Mouse (Mus musculus) forebrain, embryonic 10.5 days (tissue): Measurements from ENCODE around the gene Olfr1270. TPM values are rescaled to one million over a fixed set of nuclear protein-coding genes. Genes with fewer than 3 reads are reported as not detected.
"Not testable (repeated sequence)": the region's sequence is repeated elsewhere in the genome, so short reads cannot be mapped to it uniquely, and the experiment has no call there.

Source experiments
- DNase-seq: peaks from one replicate; pipeline ENCODE4 v3.0.0-alpha.2; 2017; ENCODE audit warnings: low spot score; ENCODE audit errors: extremely low spot score
- H3K27ac ChIP-seq: fragments of 300-500 bp; sonication (generic); 2 replicates; pipeline ENCODE4 v1.5.1; 2016; ENCODE audit warnings: mild to moderate bottlenecking
- H3K27me3 ChIP-seq: fragments of 300-500 bp; sonication (generic); 2 replicates; pipeline ENCODE4 v1.6.1; 2016; ENCODE audit warnings: mild to moderate bottlenecking; ENCODE audit not compliant: poor library complexity, severe bottlenecking
- H3K36me3 ChIP-seq: fragments of 300-500 bp; sonication (generic); replicated peaks from 2 replicates; pipeline ENCODE4 v1.6.1; 2016; ENCODE audit warnings: mild to moderate bottlenecking, moderate library complexity
- H3K4me1 ChIP-seq: fragments of 300-500 bp; sonication (generic); 2 replicates; pipeline ENCODE4 v1.6.1; 2016
- H3K4me3 ChIP-seq: fragments of 300-500 bp; sonication (generic); 2 replicates; pipeline ENCODE4 v1.5.1; 2016; ENCODE audit warnings: mild to moderate bottlenecking, moderate library complexity
- H3K9me3 ChIP-seq: fragments of 300-500 bp; sonication (generic); 2 replicates; pipeline ENCODE4 v1.6.1; 2016; ENCODE audit warnings: mild to moderate bottlenecking, moderate library complexity
- WGBS: fragments of 180-500 bp; shearing (Covaris S2); methylation state at CpG from one replicate; pipeline ENCODE4 v1.1.7; 2016; 5-methylcytosine and 5-hydroxymethylcytosine counted together
- polyA plus RNA-seq: library from polyadenylated mRNA; unstranded; fragments of >200 nt; fragmentation: Nextera tagmentation; extraction: Ambion mirVana; gene quantifications from 2 replicates; pipeline ENCODE4 v1.2.1, GENCODE M21; 2016

Gene Olfr1270
- polyA plus RNA-seq, result not detected in 2 replicates

DNA sequence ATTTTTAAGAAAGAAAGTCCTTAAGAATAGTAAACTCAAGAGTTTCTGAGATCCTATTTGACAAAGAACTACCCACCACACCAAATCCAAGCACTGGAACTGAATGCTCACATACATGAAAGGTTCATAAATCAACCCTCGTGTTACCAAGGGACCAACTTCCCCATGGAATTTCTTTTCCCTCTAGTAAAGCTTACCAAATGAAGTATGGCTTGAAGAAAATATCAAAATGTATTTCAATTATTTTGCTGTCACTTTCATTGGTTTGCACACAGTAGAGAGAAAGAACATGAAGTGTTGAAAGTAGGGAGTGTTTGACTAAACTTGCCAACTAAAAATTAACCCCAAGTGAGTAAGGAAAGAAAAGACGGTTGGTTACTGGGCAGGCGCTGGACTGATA is at the start of gene Olfr1270:
Olfr1270 (minus strand) TSS at position 101 of the 400 bp plus-strand sequence.
- H3K27ac ChIP-seq, result no peak within 1 kb of the TSS
- H3K4me1 ChIP-seq, result no peaks in the 10 kb centered on the region
- no peaks in the 10 kb centered on the region for H3K36me3 ChIP-seq
- WGBS, result 89% methylated on average over 3 of the region's 3 CpGs
- no peaks in the 10 kb centered on the region for H3K27me3 ChIP-seq
- no peak within 1 kb of the TSS for H3K4me3 ChIP-seq
- DNase-seq, result no peak
- H3K9me3 ChIP-seq, result no peaks in the 10 kb centered on the region

GRCm38 (mm10) chr2:90199606-90200005 is 46.7 kb upstream of the Olfr1270 start:
- not testable (repeated sequence) for DNase-seq, H3K4me1 ChIP-seq, H3K36me3 ChIP-seq, H3K9me3 ChIP-seq, H3K4me3 ChIP-seq, H3K27me3 ChIP-seq, H3K27ac ChIP-seq
- WGBS, result no CpG with 5 or more reads among the region's 4 CpGs

- not testable (repeated sequence) for H3K4me1 ChIP-seq, H3K4me3 ChIP-seq, H3K36me3 ChIP-seq, H3K27me3 ChIP-seq, H3K27ac ChIP-seq, DNase-seq, H3K9me3 ChIP-seq
- WGBS, result no CpG with 5 or more reads among the region's 6 CpGs
Observed at GRCm38 (mm10) chr2:90195285-90195684, 42.4 kb upstream of the Olfr1270 start.

GRCm38 (mm10) chr2:90194750-90195149 is 41.9 kb upstream of the Olfr1270 start:
- H3K4me3 ChIP-seq, H3K27ac ChIP-seq, DNase-seq, H3K27me3 ChIP-seq, H3K9me3 ChIP-seq, H3K36me3 ChIP-seq, H3K4me1 ChIP-seq: not testable (repeated sequence)
- WGBS, result no CpG with 5 or more reads among the region's 3 CpGs

- H3K9me3 ChIP-seq, H3K36me3 ChIP-seq, DNase-seq, H3K4me3 ChIP-seq, H3K4me1 ChIP-seq, H3K27ac ChIP-seq, H3K27me3 ChIP-seq: not testable (repeated sequence)
- WGBS, result no CpG with 5 or more reads among the region's 5 CpGs
Observed at GRCm38 (mm10) chr2:90187082-90187481, 34.2 kb upstream of the Olfr1270 start.

DNA sequence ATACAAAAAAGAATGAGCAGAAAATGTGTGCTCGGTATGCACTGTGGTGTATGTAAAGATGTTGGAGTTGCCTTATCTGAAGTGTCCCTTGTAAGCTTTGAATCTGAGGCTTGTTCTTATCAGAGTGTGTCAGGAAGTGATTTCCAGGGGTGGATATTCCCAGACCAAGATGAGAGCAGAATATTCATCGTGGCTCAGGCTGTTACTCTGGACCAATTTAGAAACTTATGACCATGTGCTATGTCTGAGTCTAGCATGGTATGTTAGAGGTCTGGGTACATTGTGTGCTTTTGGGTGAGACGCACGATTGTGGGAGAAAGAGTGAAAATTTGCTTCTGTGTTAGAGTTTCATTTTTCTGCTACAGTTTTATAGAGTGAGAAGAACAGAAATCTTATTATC is 33.2 kb upstream of the Olfr1270 start:
- H3K27me3 ChIP-seq, H3K4me1 ChIP-seq, H3K27ac ChIP-seq, H3K4me3 ChIP-seq, H3K9me3 ChIP-seq, DNase-seq, H3K36me3 ChIP-seq: not testable (repeated sequence)
- WGBS, result no CpG with 5 or more reads among the region's 4 CpGs

- no peaks in the 10 kb centered on the region for H3K4me1 ChIP-seq
- H3K27ac ChIP-seq, result no peak overlapping the region
- H3K4me3 ChIP-seq, result no peak overlapping the region
- no peak for DNase-seq
- H3K36me3 ChIP-seq, result no peaks in the 10 kb centered on the region
- no peaks in the 10 kb centered on the region for H3K27me3 ChIP-seq
- 88% methylated on average over 9 of the region's 9 CpGs for WGBS
- no peaks in the 10 kb centered on the region for H3K9me3 ChIP-seq
Observed at GRCm38 (mm10) chr2:90153916-90154315, 1.0 kb upstream of the Olfr1270 start.

DNA sequence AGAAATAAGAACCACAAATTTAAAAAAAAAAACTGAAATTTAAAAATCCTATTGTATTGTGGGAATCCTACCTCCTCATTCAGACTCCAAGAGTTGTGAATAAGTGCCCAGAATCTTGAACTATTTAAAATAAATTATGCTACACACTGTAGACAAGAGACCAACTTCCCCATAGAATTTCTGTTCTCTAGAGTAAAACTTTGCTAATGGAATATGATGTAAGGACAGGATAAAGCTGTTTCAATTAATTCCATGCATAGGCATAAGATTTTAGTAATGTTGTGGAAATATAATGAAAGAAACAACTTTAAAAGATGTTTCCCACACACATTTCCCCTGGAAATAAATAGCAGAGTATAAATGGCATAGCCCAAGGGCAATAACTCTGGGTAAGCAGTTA is 10.7 kb downstream of the Olfr1270 start, which contains the start of gene Olfr32:
Olfr32 (minus strand) TSS at position 101 of the 400 bp plus-strand sequence.
- Histone ChIP-seq H3K4me1 (no peaks in the 10 kb centered on the region), H3K4me3 (no peak within 1 kb of the TSS), H3K36me3 (no peaks in the 10 kb centered on the region)

GRCm38 (mm10) chr2:90121312-90121711 is 31.6 kb downstream of the Olfr1270 start, which contains the start of gene Olfr1269:
Gene Olfr1269 (minus strand): TSS chr2:90121412.
- no peak within 1 kb of the TSS for H3K27ac ChIP-seq
- H3K9me3 ChIP-seq, result no peaks in the 10 kb centered on the region
- H3K4me1 ChIP-seq, result no peaks in the 10 kb centered on the region
- no peak within 1 kb of the TSS for H3K4me3 ChIP-seq
- no peak for DNase-seq
- no peaks in the 10 kb centered on the region for H3K27me3 ChIP-seq
- H3K36me3 ChIP-seq, result no peaks in the 10 kb centered on the region
- 83% methylated on average over 1 of the region's 1 CpGs for WGBS

More for the DNA sequence above, 10.7 kb downstream of the Olfr1270 start, which contains the start of gene Olfr32:
- DNase-seq, result no peak
- no peaks in the 10 kb centered on the region for H3K27me3 ChIP-seq
- no peak within 1 kb of the TSS for H3K27ac ChIP-seq
- no peaks in the 10 kb centered on the region for H3K9me3 ChIP-seq

Other genes with a start within 250 kb of the Olfr1270 start
- gene Olfr1258, start 225.8 kb downstream of the Olfr1270 start, polyA plus RNA-seq, result not detected in 2 replicates
- gene Olfr1259, start 204.4 kb downstream of the Olfr1270 start, polyA plus RNA-seq, result not detected in 2 replicates
- gene Olfr1260, start 178.8 kb downstream of the Olfr1270 start, polyA plus RNA-seq, result not detected in 2 replicates
- not detected in 2 replicates for gene Olfr1261, start 161.9 kb downstream of the Olfr1270 start, polyA plus RNA-seq
- not detected in 2 replicates for gene Olfr1262, start 152.9 kb downstream of the Olfr1270 start, polyA plus RNA-seq
- gene Olfr1263, start 141.0 kb downstream of the Olfr1270 start, polyA plus RNA-seq, result not detected in 2 replicates
- gene Olfr1264, start 127.5 kb downstream of the Olfr1270 start, polyA plus RNA-seq, result not detected in 2 replicates
- not detected in 2 replicates for gene Olfr1265, start 117.8 kb downstream of the Olfr1270 start, polyA plus RNA-seq
- not detected in 2 replicates for gene Olfr140, start 89.5 kb downstream of the Olfr1270 start, polyA plus RNA-seq
- not detected in 2 replicates for gene Olfr1269, start 31.7 kb downstream of the Olfr1270 start, polyA plus RNA-seq
- not detected in 2 replicates for gene Olfr32, start 10.8 kb downstream of the Olfr1270 start, polyA plus RNA-seq
- gene Olfr1506, start 71.4 kb upstream of the Olfr1270 start, polyA plus RNA-seq, result not detected in 2 replicates
- gene Olfr142, start 104.5 kb upstream of the Olfr1270 start, polyA plus RNA-seq, result not detected in 2 replicates
- not detected in 2 replicates for gene Olfr1271, start 117.9 kb upstream of the Olfr1270 start, polyA plus RNA-seq
- not detected in 2 replicates for gene Olfr1272, start 139.8 kb upstream of the Olfr1270 start, polyA plus RNA-seq
- gene Gm13769, start 169.1 kb upstream of the Olfr1270 start, polyA plus RNA-seq, result 0.06 TPM in 1 of 2 replicates, not detected in the other
- not detected in 2 replicates for gene Olfr1274-ps, start 245.6 kb upstream of the Olfr1270 start, polyA plus RNA-seq